Mouse (Mus musculus) right cerebral cortex, postnatal 36 days (tissue): Measurements from ENCODE around the gene Abhd10.

ENCODE experiments used
- DNase-seq, 2 experiments: peaks; one replicate each; pipeline ENCODE4 v3.0.0; 2022; ENCODE audit warnings: low spot score in 2 of 2, mixed read lengths in 1 of 2

The Abhd10 gene

GRCm38 (mm10) chr16:45724742-45725102, 18.0 kb downstream of the Abhd10 start:
- DNase-seq: no peak

DNA sequence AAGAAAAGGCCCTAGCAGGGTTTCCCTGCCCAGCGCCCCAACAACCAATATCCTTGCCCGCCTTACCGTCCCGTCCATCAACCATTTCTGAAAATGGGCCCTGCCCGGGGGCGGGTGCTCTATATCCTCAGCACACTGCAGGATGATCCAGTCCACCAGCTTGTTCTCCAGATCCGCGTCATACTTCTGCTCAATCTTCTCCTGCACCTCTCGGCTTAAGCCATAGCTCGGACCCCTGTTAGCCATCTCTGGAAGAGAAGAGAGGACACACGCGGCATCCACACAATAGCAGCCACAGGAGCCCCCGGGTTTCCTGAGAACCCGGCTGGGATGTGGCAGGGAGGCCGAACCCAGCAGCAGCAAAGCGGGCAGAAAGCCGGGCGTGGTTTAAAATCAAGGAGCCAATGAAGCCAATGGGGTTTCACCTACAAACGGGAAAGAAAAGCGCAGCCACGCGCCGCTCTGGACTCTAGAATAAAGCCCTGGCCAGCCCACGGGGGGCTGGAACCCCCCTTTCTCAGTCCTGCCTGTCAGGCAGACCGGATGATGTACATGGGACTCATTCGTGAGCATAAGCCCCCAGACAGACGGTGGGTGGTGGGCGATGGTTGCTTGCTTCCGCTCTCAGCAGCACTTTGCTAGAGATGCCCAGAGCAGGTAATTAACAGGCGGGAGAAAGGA, 18.6 kb downstream of the Abhd10 start, which contains the start of gene Tagln3:
Tagln3 (minus strand) TSS at position 548 of the 681 bp plus-strand sequence.
- DNase-seq: peak; percentile 74 to 76

- no peak for DNase-seq
Observed at GRCm38 (mm10) chr16:45723172-45723901, 19.4 kb downstream of the Abhd10 start.

GRCm38 (mm10) chr16:45722460-45722951, 20.2 kb downstream of the Abhd10 start:
- no peak for DNase-seq

DNA sequence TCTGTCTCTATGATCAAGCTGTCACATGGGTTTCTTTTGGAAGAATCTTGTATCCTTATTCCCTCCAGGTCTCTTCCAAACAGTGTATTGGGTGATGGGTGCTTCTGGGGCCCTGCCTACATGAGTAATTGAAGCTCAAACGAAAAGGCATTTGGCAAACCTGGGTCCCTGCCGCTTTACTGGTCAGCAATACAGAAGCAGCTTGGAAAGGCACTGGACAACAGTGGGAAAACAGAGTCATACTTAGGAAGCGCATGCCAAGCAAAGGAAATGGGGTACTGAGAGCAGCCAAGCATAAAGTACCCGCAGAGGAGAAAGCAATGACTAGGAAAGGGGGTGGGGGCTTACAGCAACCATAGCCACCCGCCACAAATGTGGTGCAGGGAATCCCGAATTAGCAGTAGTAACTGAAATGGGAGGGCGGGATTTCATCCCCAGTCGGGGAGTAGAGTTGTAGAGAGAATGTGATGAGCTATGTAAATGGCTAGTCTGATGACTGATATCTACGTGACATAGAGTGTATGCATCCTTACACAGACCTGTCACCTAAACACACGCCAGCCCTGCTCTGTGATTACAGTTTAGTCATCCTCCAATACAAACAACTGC, 22.6 kb downstream of the Abhd10 start:
- no peak for DNase-seq

- no peak for DNase-seq
Observed at GRCm38 (mm10) chr16:45718296-45718695, 24.5 kb downstream of the Abhd10 start.

GRCm38 (mm10) chr16:45714489-45715150, 28.1 kb downstream of the Abhd10 start:
- no peak for DNase-seq

- DNase-seq: no peak
Observed at GRCm38 (mm10) chr16:45713878-45714277, 28.9 kb downstream of the Abhd10 start.

- DNase-seq: no peak
Observed at GRCm38 (mm10) chr16:45713261-45713660, 29.5 kb downstream of the Abhd10 start.

- DNase-seq: no peak
Observed at GRCm38 (mm10) chr16:45711263-45711662, 31.5 kb downstream of the Abhd10 start.

GRCm38 (mm10) chr16:45699301-45699700, 43.5 kb downstream of the Abhd10 start:
- DNase-seq: no peak

- DNase-seq: no peak
Observed at GRCm38 (mm10) chr16:45697996-45698395, 44.8 kb downstream of the Abhd10 start.

DNA sequence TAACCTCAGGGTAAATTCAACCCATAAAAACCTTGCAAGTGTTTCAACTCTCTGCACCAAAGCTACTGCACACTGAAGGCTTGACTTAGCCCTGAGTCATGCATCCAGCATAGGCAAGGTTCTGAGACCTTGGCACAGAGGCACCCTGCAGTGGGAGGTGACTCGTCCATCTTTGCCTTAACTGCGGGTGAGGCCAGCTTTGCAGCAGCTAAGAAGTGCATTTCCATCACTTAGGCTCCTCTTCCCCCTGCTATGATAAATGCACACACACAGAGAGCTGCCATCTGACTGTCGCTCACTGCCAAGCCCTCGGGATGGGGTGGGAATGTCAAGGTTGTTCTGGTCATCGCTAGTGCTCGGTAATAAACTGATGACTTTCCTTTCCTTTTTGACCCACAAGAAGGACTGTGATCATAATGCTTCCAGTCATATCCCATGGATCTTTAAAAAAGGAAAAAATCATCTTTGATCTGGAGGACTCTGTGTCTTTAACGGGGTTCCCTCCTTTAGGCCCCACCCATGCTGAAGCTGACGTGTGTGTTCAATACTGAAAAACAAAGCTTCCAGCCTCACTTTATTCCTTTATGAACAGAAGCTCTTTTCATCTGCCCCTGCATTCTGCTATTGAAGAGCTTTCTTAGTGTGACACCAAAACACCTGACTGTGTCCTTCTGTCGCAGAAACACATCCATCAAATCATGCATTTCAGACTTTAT, 47.2 kb downstream of the Abhd10 start:
- no peak for DNase-seq

GRCm38 (mm10) chr16:45693558-45693957, 49.2 kb downstream of the Abhd10 start, which contains the start of gene Tmprss7:
TSS of gene Tmprss7 (minus strand) at chr16:45693658.
- DNase-seq: no peak

GRCm38 (mm10) chr16:45692851-45693250, 49.9 kb downstream of the Abhd10 start:
- no peak for DNase-seq

- DNase-seq: peak; percentile 51 to 62
Observed at GRCm38 (mm10) chr16:45690178-45690577, 52.6 kb downstream of the Abhd10 start.

- no peak for DNase-seq
Observed at GRCm38 (mm10) chr16:45686833-45687232, 55.9 kb downstream of the Abhd10 start.

DNA sequence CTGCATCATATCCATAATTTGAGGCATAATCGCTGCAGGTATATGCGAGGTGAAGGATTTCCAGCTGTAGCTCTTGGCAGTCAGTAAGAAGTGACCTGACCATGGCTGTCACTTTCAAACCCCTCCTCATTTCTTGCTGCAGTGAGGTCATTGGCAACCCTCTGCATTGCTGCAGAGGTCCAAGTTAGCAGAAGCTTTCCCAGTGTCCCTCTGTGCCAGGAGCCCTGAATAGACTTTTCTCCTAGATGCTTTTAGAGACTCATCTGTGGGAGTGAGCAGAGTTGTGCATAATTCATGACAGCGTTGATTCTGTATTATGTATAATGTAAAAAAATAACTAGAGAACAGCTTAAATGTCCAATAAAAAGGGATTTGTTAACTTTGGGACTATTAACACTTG, 57.5 kb downstream of the Abhd10 start:
- DNase-seq: no peak

- peak in 1 of 2 experiments; percentile 29 for DNase-seq
Observed at GRCm38 (mm10) chr16:45684815-45685214, 57.9 kb downstream of the Abhd10 start.
